Mouse (Mus musculus) thymus, adult 18-20 months (tissue): ENCODE results near the gene Gpr22.
A peak's percentile ranks its signal among the peaks of the same experiment; 100 is the strongest.

ENCODE experiments used
- DNase-seq, 2 experiments: peaks; one replicate each; pipeline ENCODE4 v3.0.0; 2022; ENCODE audit warnings: mixed read lengths in 2 of 2

Gene Gpr22

GRCm38 (mm10) chr12:31713600-31713999, at the start of gene Gpr22:
Gene Gpr22, minus strand, starts transcription at chr12:31713947.
- no peak for DNase-seq

- peak in 1 of 2 experiments; percentile 7 for DNase-seq
Measured at GRCm38 (mm10) chr12:31755885-31756755, 42.4 kb upstream of the Gpr22 start.

- no peak for DNase-seq
Measured at GRCm38 (mm10) chr12:31754465-31754864, 40.7 kb upstream of the Gpr22 start.

- DNase-seq, result no peak
Measured at GRCm38 (mm10) chr12:31749846-31750245, 36.1 kb upstream of the Gpr22 start.

- DNase-seq, result no peak
Measured at GRCm38 (mm10) chr12:31747301-31747700, 33.6 kb upstream of the Gpr22 start.

- DNase-seq, result no peak
Measured at GRCm38 (mm10) chr12:31734616-31735015, 20.9 kb upstream of the Gpr22 start.

GRCm38 (mm10) chr12:31730126-31730525, 16.4 kb upstream of the Gpr22 start:
- DNase-seq, result no peak

- no peak for DNase-seq
Measured at GRCm38 (mm10) chr12:31726707-31727106, 13.0 kb upstream of the Gpr22 start.

- no peak for DNase-seq
Measured at GRCm38 (mm10) chr12:31725511-31726275, 11.9 kb upstream of the Gpr22 start.

- DNase-seq, result no peak
Measured at GRCm38 (mm10) chr12:31724576-31724975, 10.8 kb upstream of the Gpr22 start.

GRCm38 (mm10) chr12:31719586-31720275, 6.0 kb upstream of the Gpr22 start:
- DNase-seq, result no peak

GRCm38 (mm10) chr12:31714070-31714469, 323 bp upstream of the Gpr22 start:
- DNase-seq, result no peak

- no peak for DNase-seq
Measured at GRCm38 (mm10) chr12:31712727-31713126, 1.0 kb downstream of the Gpr22 start.

GRCm38 (mm10) chr12:31712233-31712632, 1.5 kb downstream of the Gpr22 start:
- no peak for DNase-seq

- no peak for DNase-seq
Measured at GRCm38 (mm10) chr12:31709665-31710064, 4.1 kb downstream of the Gpr22 start.

- DNase-seq, result no peak
Measured at GRCm38 (mm10) chr12:31707531-31707930, 6.2 kb downstream of the Gpr22 start.

GRCm38 (mm10) chr12:31706168-31706567, 7.6 kb downstream of the Gpr22 start:
- DNase-seq, result no peak

- DNase-seq, result no peak
Measured at GRCm38 (mm10) chr12:31703904-31704303, 9.8 kb downstream of the Gpr22 start.

- DNase-seq, result no peak
Measured at GRCm38 (mm10) chr12:31701411-31701810, 12.3 kb downstream of the Gpr22 start.

GRCm38 (mm10) chr12:31700623-31701347, 13.0 kb downstream of the Gpr22 start:
- DNase-seq, result no peak

- no peak for DNase-seq
Measured at GRCm38 (mm10) chr12:31693278-31693677, 20.5 kb downstream of the Gpr22 start.

GRCm38 (mm10) chr12:31686679-31687078, 27.1 kb downstream of the Gpr22 start:
- no peak for DNase-seq

GRCm38 (mm10) chr12:31667187-31667586, 46.6 kb downstream of the Gpr22 start:
- no peak for DNase-seq
